Mouse (Mus musculus) heart, adult 11 months (tissue): Measurements from ENCODE around the gene Eif4ebp2.
"Not testable (repeated sequence)": the region's sequence is repeated elsewhere in the genome, so short reads cannot be mapped to it uniquely, and the experiment has no call there.

Source experiments
- DNase-seq: peaks from one replicate; pipeline ENCODE4 v3.0.0; 2022

Eif4ebp2 gene

DNA sequence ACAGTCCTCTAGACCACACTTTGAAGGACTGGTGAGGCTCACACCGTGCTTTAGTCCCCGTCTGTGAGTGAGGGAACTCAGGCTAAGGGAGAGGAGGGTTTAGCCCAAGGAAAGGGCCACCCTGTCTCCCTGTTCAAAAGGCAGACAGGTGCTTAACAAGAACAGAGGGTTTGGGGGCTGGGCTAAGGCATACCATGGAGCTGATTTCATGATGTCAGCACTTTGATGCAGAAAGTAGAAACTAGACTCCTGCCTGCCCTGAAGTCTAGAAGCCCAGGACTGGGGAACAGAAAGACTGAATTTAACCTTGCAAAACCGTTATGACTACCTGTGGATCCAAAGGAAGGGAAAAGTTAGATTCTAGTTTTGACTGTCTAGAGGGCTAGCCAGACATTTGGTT lies 4.7 kb upstream of the Eif4ebp2 start:
- no peak for DNase-seq

DNA sequence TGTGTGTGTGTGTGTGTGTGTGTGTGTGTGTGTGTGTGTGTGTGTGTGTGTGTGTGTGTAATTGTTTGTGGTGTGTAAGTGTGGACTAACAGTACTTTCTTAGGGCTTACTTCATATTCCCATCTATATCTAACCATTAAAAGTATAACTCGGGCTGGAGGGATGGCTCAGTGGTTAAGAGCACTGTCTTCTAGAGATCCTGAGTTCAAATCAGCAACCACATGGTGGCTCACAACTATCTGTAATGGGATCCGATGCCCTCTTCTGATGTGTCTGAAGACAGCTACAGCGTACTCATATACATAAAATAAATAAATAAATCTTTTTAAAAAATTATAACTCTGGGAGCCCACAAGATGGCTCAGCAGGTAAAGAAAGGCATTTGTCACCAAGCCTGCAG lies 710 bp upstream of the Eif4ebp2 start:
- not testable (repeated sequence) for DNase-seq

- DNase-seq: peak; percentile 96
Measured at GRCm38 (mm10) chr10:61451931-61452617, 387 bp downstream of the Eif4ebp2 start.

DNA sequence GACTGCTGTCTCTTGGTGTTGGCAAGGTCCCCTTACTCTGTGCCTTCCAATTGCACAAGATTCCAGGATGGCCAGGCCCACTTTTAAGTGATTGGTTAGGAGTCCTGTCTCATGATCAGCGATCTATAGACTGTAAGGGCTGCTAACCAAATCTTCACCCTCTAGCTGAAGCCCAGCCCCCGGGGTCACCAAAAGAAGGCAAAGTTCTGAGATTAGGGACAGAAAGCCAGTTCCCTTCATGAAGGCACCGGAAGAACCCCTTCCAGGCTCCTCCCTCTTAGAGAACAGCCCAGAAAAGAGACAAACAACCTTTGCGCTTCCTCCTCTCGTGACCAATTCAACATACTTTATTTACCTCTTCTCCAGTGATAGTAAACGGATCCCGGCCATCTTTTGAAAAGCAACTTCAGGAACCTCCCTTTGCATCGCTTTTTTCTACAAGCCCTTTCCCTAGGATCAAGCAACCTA lies 964 bp downstream of the Eif4ebp2 start:
- peak; percentile 96 for DNase-seq

- no peak for DNase-seq
Measured at GRCm38 (mm10) chr10:61448834-61449233, 3.6 kb downstream of the Eif4ebp2 start.

- peak; percentile 94 for DNase-seq
Measured at GRCm38 (mm10) chr10:61447581-61448353, 4.7 kb downstream of the Eif4ebp2 start.

- no peak for DNase-seq
Measured at GRCm38 (mm10) chr10:61445016-61445415, 7.4 kb downstream of the Eif4ebp2 start.

DNA sequence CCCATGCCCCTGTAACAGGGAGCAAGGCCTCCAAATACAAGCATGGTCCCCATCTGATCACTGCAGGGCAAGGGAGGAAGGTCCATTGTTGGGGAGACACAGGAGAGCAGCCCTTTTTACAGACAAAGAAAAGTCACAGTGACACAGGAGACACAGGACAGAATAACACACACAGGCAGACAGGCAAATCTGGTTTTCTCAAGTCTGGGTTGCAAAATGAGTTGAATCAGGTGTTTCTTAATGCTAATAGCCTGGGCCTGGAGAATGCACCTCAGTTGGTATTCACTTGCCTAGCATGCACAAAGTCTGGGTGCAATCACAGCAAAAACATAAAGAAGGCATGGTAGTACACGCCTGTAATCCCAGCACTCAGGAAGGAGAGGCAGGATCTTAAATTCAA lies 8.6 kb downstream of the Eif4ebp2 start:
- DNase-seq: no peak

GRCm38 (mm10) chr10:61443456-61443855 lies 9.0 kb downstream of the Eif4ebp2 start:
- DNase-seq: peak; percentile 88

GRCm38 (mm10) chr10:61440202-61440800 lies 12.2 kb downstream of the Eif4ebp2 start:
- DNase-seq: peak; percentile 85

DNA sequence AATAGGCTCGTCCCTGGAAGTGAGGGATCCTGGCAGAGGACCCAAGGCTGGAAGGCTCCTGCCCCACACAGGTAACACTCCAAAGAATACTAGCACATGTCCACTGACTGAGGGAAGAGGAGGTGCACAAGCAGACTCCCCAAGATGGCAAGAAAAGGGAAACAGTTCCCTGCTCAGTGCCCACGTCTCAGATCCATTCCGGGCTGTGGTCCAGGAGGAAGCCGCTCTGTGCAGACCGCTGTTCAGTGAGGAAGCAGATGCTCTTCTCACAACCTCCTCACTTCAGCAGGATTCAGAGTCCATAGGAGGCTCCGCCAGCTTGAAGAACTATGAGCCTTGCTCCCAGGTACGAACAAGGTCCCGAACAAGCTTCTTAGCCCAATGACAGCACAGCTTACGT lies 21.1 kb downstream of the Eif4ebp2 start:
- no peak for DNase-seq

- no peak for DNase-seq
Measured at GRCm38 (mm10) chr10:61429043-61429442, 23.4 kb downstream of the Eif4ebp2 start.

DNA sequence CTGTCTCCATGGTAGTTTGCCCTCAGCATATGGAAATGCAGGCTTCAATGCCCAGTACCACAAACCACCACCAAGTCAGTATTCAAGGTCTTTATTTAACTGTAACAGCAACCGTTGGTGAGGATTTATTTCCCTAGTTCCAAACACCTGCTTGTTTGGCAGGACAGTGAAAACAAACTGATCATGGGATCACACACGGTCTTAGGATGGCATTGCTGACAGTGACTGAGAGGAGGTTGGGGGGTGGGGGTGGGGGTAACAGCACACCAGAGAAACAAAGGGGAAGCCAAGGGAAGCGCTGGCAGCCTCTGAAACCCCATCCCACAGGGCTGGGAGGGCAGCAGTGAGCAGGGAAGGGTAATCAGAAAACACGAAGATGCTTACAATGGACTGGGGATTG lies 24.0 kb downstream of the Eif4ebp2 start:
- DNase-seq: no peak

- DNase-seq: no peak
Measured at GRCm38 (mm10) chr10:61427951-61428350, 24.5 kb downstream of the Eif4ebp2 start.

GRCm38 (mm10) chr10:61426251-61426757 lies 26.2 kb downstream of the Eif4ebp2 start:
- peak; percentile 99 for DNase-seq

DNA sequence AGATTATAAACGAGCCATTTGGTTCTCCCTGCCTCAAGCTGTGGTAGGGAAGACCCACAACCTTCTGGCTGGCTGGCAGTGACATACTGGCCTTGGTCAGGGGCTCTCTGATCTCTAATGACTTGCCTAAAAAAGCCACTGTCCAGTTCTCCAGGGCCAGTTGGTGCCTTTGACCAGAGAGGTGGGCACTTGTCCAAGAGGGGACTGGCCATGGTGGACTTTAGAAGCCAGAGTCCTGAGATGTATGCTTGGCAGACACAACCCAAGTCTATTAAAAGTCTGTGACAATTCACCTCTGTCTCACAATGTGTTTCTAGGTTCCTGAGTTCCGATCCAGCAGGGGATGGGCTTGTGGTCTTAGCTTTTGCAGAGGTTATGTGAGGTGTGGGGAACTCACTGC lies 27.4 kb downstream of the Eif4ebp2 start:
- DNase-seq: no peak

- DNase-seq: no peak
Measured at GRCm38 (mm10) chr10:61424500-61424899, 28.0 kb downstream of the Eif4ebp2 start.

GRCm38 (mm10) chr10:61423289-61423688 lies 29.2 kb downstream of the Eif4ebp2 start:
- DNase-seq: peak; percentile 92

- DNase-seq: peak; percentile 95
Measured at GRCm38 (mm10) chr10:61422861-61423260, 29.6 kb downstream of the Eif4ebp2 start.

DNA sequence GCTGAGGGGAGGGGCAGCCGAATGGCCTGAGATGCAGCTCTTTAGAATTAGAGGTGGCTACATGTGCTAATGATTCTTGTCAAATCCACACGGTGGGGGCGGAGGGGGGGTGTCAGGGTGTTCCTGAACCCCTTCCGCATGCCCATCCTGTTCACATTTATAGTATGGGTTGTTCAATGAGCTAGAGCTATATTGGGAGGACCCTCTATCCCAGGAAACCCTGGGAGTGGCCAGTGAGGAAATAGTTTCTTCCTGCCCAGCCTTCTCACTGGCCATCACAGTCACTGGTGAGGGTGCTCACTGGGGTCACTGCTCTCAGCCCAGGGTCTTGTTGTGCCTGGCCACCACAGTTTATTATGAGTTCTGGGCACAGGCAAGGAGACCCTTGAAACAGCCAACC lies 32.5 kb downstream of the Eif4ebp2 start:
- peak; percentile 97 for DNase-seq

DNA sequence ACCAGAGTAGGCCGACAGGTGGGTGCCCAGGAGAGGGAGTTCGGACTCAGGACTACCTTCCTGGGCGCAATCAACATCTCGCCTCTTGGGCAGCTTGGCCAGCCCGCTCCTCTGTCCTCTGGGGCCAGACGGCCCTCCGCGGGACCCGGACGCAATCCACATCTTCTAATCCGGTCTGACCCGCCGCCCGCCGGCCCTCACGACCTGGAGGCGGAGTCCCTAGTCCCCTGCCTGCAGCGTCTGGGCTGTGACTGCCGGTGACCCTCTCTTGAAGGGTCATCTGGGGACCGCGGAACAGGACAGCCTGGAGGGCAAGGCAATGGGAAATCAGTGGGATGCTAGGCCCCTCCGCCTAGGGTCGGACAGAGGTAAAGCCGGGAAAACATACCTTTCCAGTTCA lies 33.3 kb downstream of the Eif4ebp2 start:
- DNase-seq: peak; percentile 94

DNA sequence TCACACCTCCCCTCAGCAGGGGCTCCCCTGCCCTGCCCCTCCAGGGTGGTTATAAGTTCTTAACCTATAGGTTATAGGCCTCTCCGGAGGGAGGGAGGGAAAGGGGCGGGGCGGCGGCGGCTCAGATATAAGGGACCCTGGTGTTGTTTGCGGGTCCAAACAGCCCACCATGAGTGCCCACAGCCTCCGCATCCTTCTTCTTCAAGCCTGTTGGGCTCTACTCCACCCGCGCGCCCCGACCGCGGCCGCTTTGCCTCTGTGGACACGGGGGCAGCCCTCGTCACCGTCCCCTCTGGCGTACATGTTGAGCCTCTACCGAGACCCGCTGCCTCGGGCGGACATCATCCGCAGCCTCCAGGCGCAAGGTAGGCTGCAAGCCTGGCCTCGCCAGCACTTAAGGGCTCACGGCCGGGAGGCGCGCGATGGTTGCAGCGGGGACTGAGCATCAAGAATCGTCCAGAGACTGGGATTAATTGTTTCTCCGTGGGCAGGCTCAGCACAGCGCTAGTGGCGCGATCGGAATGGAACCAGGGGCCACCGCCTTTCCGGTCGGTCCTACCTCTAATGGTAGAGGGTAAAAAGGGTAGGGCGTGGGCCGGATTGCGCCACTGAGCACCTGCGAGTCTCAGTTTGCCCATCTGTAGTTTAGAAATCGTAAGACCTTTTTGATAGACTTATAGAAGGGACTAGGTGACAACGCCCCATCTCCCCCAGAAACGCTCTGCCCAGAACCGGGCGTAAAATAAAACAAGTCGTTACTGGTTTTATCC lies 34.1 kb downstream of the Eif4ebp2 start:
- DNase-seq: peak; percentile 94

DNA sequence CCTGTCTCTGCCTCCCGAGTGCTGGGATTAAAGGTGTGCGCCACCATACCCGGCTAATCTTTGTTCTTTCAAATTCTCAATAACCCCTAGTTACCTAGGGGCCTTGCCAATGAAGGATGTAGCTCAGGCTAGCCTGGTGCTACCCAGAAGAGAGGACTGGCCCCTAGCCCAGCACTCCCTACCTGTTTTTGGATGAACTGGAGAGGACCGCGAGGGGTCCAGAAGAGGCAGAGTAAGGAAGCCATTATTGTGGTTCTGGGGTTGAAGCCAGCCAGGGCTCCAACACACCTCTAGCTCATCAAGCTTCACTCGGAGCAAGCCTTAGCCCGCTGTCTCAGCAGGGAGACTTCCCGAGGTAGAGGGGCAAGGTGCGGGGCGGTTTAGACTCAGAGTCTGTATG lies 34.8 kb downstream of the Eif4ebp2 start, which contains the start of gene Nodal:
TSS of gene Nodal (plus strand) at position 301 of the 400 bp plus-strand sequence.
- no peak for DNase-seq
